Mouse (Mus musculus) hindbrain, postnatal 0 days (tissue): ENCODE measurements at regions not wholly inside any gene's neighbourhood (a gene's known extent, or its start where the extent isn't known, plus 50 kb on each side); places are given as distances from the start of the nearest gene placed in this dataset.

Source experiments
- ATAC-seq: fragments of 200-750 bp; cut with Nextera tagmentation; 2 replicates; pipeline ENCODE4 v1.8.0; 2017; ENCODE audit warnings: mild to moderate bottlenecking, moderate TSS enrichment, moderate library complexity
- DNase-seq: peaks from one replicate; pipeline ENCODE4 v3.0.0-alpha.2; 2015; ENCODE audit warnings: low spot score
- H3K27ac ChIP-seq: fragments of 300-500 bp; sonication (generic); 2 replicates; pipeline ENCODE4 v1.5.1; 2014; ENCODE audit warnings: mild to moderate bottlenecking
- H3K27me3 ChIP-seq: fragments of 300-500 bp; sonication (generic); 2 replicates; pipeline ENCODE4 v1.6.1; 2014; ENCODE audit warnings: low read length, mixed read lengths; ENCODE audit not compliant: insufficient read depth
- H3K36me3 ChIP-seq: fragments of 300-500 bp; sonication (generic); 2 replicates; pipeline ENCODE4 v1.6.1; 2014; ENCODE audit warnings: low read length, mixed read lengths; ENCODE audit not compliant: insufficient read depth
- H3K4me1 ChIP-seq: fragments of 300-500 bp; sonication (generic); 2 replicates; pipeline ENCODE4 v1.6.1; 2014; ENCODE audit warnings: antibody characterized with exemption, low read length, mixed read lengths; ENCODE audit not compliant: insufficient read depth
- H3K4me2 ChIP-seq: fragments of 300-500 bp; sonication (generic); 2 replicates; pipeline ENCODE4 v1.6.1; 2014; ENCODE audit warnings: low read depth, mild to moderate bottlenecking, low read length, moderate library complexity, mixed read lengths
- H3K4me3 ChIP-seq: fragments of 300-500 bp; sonication (generic); 2 replicates; pipeline ENCODE4 v1.5.1; 2014; ENCODE audit warnings: low read length
- H3K9ac ChIP-seq: fragments of 300-500 bp; sonication (generic); replicated peaks from 2 replicates; pipeline ENCODE4 v1.6.1; 2014; ENCODE audit warnings: mild to moderate bottlenecking, low read length, moderate library complexity, mixed read lengths
- H3K9me3 ChIP-seq: fragments of 300-500 bp; sonication (generic); 2 replicates; pipeline ENCODE4 v1.6.1; 2016; ENCODE audit warnings: low read length, mixed read lengths
- CTCF ChIP-seq: IDR thresholded peaks from 2 replicates; pipeline ENCODE4 v1.5.1; 2016; ENCODE audit warnings: antibody characterized with exemption, control low read depth, low read depth
- WGBS: fragments of 180-500 bp; shearing (Covaris S2); extraction: QIAGEN DNeasy Blood & Tissue Kit; methylation state at CpG from one replicate; pipeline ENCODE4 v1.1.7; 2014; 5-methylcytosine and 5-hydroxymethylcytosine counted together

- H3K27me3 ChIP-seq = no peaks in the 10 kb centered on the region
- H3K4me1 ChIP-seq = no peaks in the 10 kb centered on the region
- DNase-seq = no peak
- no peaks in the 10 kb centered on the region for H3K36me3 ChIP-seq
- H3K9ac ChIP-seq = no peak overlapping the region
- H3K9me3 ChIP-seq = no peaks in the 10 kb centered on the region
- no peak for TF ChIP-seq CTCF
- H3K27ac ChIP-seq = no peak overlapping the region
- H3K4me3 ChIP-seq = no peak overlapping the region
- ATAC-seq = no peak
- no peak overlapping the region for H3K4me2 ChIP-seq
Observed at GRCm38 (mm10) chr6:110439509-110439908, 205.9 kb upstream of the Grm7 start.

GRCm38 (mm10) chr6:110463370-110463769 is 182.0 kb upstream of the Grm7 start:
- Histone ChIP-seq H3K27me3 (no peaks in the 10 kb centered on the region), H3K4me3 (no peak overlapping the region), H3K4me1 (no peaks in the 10 kb centered on the region), H3K9ac (no peak overlapping the region), H3K4me2 (no peak overlapping the region), H3K36me3 (no peaks in the 10 kb centered on the region), H3K27ac (no peak overlapping the region), H3K9me3 (no peaks in the 10 kb centered on the region)
- WGBS = 63% methylated on average over 1 of the region's 1 CpGs
- TF ChIP-seq CTCF = no peak
- no peak for DNase-seq
- ATAC-seq = no peak

- ATAC-seq (no peak), DNase-seq (no peak)
- Histone ChIP-seq H3K4me2 (no peak overlapping the region), H3K27me3 (no peaks in the 10 kb centered on the region), H3K27ac (no peak overlapping the region), H3K9me3 (no peaks in the 10 kb centered on the region), H3K4me1 (no peaks in the 10 kb centered on the region), H3K4me3 (no peak overlapping the region), H3K36me3 (no peaks in the 10 kb centered on the region), H3K9ac (no peak overlapping the region)
- no peak for TF ChIP-seq CTCF
Observed at GRCm38 (mm10) chr6:110467661-110468060, 177.7 kb upstream of the Grm7 start.

- Histone ChIP-seq H3K36me3 (no peaks in the 10 kb centered on the region), H3K27me3 (no peaks in the 10 kb centered on the region), H3K9ac (no peak overlapping the region), H3K4me3 (no peak overlapping the region), H3K4me2 (no peak overlapping the region), H3K4me1 (no peaks in the 10 kb centered on the region), H3K27ac (no peak overlapping the region), H3K9me3 (no peaks in the 10 kb centered on the region)
- TF ChIP-seq CTCF = no peak
- 88% methylated on average over 2 of the region's 2 CpGs for WGBS
- DNase-seq (no peak), ATAC-seq (no peak)
Observed at GRCm38 (mm10) chr6:110505861-110506260, 139.5 kb upstream of the Grm7 start.

- Histone ChIP-seq H3K4me3 (no peak overlapping the region), H3K27ac (no peak overlapping the region), H3K4me1 (no peaks in the 10 kb centered on the region), H3K27me3 (no peaks in the 10 kb centered on the region), H3K4me2 (no peak overlapping the region), H3K9me3 (no peaks in the 10 kb centered on the region), H3K36me3 (no peaks in the 10 kb centered on the region), H3K9ac (no peak overlapping the region)
- no peak for ATAC-seq
- TF ChIP-seq CTCF = no peak
- no peak for DNase-seq
Observed at GRCm38 (mm10) chr6:110510494-110510893, 134.9 kb upstream of the Grm7 start.

GRCm38 (mm10) chr6:110538731-110539191 is 106.6 kb upstream of the Grm7 start:
- ATAC-seq = no peak
- no peak for DNase-seq
- 82% methylated on average over 4 of the region's 4 CpGs for WGBS
- H3K27ac ChIP-seq = no peak overlapping the region
- H3K4me2 ChIP-seq = no peak overlapping the region
- H3K9ac ChIP-seq = no peak overlapping the region
- TF ChIP-seq CTCF = no peak
- H3K36me3 ChIP-seq = no peaks in the 10 kb centered on the region
- H3K4me3 ChIP-seq = no peak overlapping the region
- no peaks in the 10 kb centered on the region for H3K9me3 ChIP-seq
- H3K4me1 ChIP-seq = no peaks in the 10 kb centered on the region
- no peaks in the 10 kb centered on the region for H3K27me3 ChIP-seq

- 77% methylated on average over 2 of the region's 2 CpGs for WGBS
- no peak overlapping the region for H3K4me3 ChIP-seq
- no peaks in the 10 kb centered on the region for H3K9me3 ChIP-seq
- H3K9ac ChIP-seq = no peak overlapping the region
- no peaks in the 10 kb centered on the region for H3K27me3 ChIP-seq
- H3K4me1 ChIP-seq = no peaks in the 10 kb centered on the region
- H3K36me3 ChIP-seq = no peaks in the 10 kb centered on the region
- peak; percentile 4 for DNase-seq
- no peak overlapping the region for H3K27ac ChIP-seq
- no peak overlapping the region for H3K4me2 ChIP-seq
- TF ChIP-seq CTCF = no peak
- ATAC-seq = no peak
Observed at GRCm38 (mm10) chr6:110545542-110545941, 99.8 kb upstream of the Grm7 start.
